Mouse (Mus musculus) adrenal gland, postnatal 25 days (tissue): ENCODE results near the gene Dock3. TPM values are rescaled to one million over a fixed set of nuclear protein-coding genes. Genes with fewer than 3 reads are reported as not detected.
A peak's percentile ranks its signal among the peaks of the same experiment; 100 is the strongest.

ENCODE experiments used
- DNase-seq: peaks from one replicate; pipeline ENCODE4 v3.0.0; 2021; ENCODE audit warnings: mixed read lengths
- microRNA-seq, 2 experiments: library from miRNA; unstranded; fragments of <30 nt; microRNA quantifications; one replicate each; pipeline ENCODE4 v1.2.0; 2021
- total RNA-seq: library from RNA; stranded (reverse); gene quantifications from 2 replicates; pipeline ENCODE4 v1.2.3, GENCODE M21; 2021

The Dock3 gene
- total RNA-seq, 1 experiment from 2014 or later: 4.9 TPM

- peak; percentile 98 for DNase-seq
These were observed 344.6 kb downstream of the Dock3 start, which contains the start of gene Rbm15b for GRCm38 (mm10) chr9:106886828-106887702. Gene Rbm15b, minus strand, starts transcription at chr9:106887428.

GRCm38 (mm10) chr9:106885901-106886731 is 345.6 kb downstream of the Dock3 start:
- DNase-seq: peak; percentile 59

- peak; percentile 7 for DNase-seq
These were observed 346.5 kb downstream of the Dock3 start for GRCm38 (mm10) chr9:106884996-106885900.

DNA sequence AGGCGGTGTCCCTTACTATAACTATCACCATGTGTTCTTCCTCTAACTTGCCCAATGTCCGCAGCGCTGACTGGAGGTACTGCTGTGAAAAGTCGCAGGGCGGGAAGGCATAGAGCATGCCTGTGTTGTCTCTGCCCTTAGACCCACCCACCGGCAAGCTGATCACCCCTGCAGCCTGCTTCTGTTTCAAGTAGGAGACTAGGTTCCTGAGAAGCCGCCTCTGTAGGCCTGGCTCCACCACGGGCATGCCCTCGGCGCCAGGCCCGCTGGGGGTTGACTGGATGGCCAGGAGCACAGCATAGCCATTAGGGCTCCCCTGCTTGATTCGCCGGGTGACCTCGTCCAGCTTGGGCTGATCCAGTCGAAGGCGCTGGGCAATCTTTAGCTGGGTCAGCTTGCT is 347.4 kb downstream of the Dock3 start:
- peak; percentile 19 for DNase-seq

GRCm38 (mm10) chr9:106883085-106883484 is 348.6 kb downstream of the Dock3 start:
- DNase-seq: no peak

DNA sequence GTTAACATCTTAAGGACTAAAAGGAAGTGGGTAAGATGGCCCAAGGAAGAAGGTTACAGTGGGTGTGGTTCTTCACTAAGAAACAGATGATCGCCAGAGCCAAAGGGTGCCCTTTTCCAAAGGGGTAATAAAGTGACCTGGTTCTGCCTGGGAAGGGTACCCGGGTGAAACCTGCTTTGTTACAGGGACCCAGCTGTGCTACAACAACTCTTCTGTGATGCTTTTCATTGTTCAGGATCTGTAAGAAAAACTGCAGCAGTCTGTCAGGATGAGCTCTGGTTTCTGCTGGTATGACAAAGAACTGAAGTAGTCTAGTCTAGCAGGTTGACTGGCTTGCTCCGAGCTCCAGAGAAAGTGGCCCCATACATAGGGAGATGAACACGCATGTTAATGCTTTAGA is 349.5 kb downstream of the Dock3 start:
- DNase-seq: no peak

DNA sequence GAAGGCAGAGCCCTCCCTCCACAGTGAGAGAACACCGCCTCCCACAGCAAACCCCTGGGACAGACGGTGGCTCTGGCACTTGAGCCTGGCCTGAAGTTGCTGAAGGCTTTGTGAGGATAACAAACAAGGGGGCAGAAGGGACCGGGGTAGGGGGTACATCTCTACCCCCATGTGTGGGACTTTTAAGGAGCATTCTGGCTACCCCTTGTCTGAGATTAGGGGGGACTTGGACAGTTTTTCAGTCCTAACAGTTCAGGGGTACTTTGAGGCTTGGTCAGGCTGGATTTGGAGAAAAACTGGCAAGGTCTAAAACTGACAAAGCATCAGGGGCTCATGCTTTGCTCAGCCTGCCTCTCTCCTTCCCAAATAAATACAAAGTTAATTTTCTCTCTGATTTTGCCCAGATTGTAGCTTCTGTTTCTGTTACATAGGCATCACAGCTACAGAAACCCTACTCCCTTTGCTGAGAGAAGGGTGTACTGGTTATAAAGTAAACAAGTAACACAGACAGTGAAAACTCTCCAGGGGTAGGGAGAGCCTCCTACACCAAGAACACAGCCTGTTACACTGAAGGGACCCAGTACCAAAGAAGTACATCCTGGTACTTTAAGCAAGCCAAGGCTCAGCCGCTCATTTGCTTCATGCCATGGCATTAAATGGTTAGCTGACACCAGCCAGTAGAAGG is 350.5 kb downstream of the Dock3 start:
- no peak for DNase-seq

- DNase-seq: no peak
These were observed 352.2 kb downstream of the Dock3 start for GRCm38 (mm10) chr9:106879471-106879870.

- DNase-seq: no peak
These were observed 355.0 kb downstream of the Dock3 start for GRCm38 (mm10) chr9:106876666-106877065.

DNA sequence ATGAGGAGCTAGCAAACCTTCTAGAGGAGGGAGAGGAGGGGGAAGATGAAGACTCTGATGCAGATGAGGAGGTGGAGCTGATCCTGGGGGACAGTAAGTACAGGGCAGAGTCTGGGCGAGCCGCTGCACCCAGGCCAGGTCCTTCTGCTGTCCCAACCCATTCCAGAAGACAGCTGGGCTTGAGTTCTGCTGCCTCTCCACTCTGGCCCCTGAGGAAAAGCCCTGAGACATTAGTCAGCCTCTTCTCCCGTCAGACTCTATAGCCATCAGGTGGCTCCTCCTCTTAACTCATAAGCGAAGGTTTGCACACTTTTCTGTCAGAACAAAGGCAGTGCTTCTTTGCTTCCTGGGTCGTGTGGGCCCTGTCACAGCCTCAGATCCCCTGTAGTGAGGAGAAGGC is 357.5 kb downstream of the Dock3 start:
- DNase-seq: no peak

- no peak for DNase-seq
These were observed 373.7 kb downstream of the Dock3 start for GRCm38 (mm10) chr9:106858036-106858435.

DNA sequence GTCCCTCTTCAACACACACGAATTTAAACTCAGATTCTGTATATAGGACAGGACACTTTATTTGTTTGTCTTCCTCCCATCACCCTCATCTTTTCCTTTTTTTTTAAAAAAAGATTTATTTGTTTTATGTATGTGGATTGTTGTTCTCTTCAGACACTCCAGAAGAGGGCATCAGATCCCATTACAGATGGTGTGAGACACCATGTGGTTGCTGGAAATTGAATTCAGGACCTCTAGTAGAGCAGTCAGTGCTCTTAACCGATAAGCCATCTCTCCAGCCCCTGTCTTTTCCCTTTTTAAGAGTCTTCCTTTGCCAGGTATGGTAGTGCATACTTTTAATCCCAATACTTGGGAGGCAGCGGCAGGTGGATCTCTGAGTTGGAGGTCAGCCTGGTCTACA is 375.0 kb downstream of the Dock3 start:
- DNase-seq: no peak

Small RNAs within 50 kb of the gene (microRNA-seq; reads per million reads assigned to microRNA genes)
- gene Gm22238: 0 reads per million in 2 experiments

Other genes starting within 250 kb of the Dock3 start
- 56.8 and 57.8 TPM in 2 replicates for gene Mapkapk3, start 58.0 kb upstream of the Dock3 start, total RNA-seq
- gene Cish, start 64.1 kb upstream of the Dock3 start, total RNA-seq: 8.1 and 14.9 TPM in 2 replicates
- gene Hemk1, start 106.4 kb upstream of the Dock3 start, total RNA-seq: 21.9 and 23.0 TPM in 2 replicates
- gene 6430571L13Rik, start 108.7 kb upstream of the Dock3 start, total RNA-seq: 1.4 and 1.5 TPM in 2 replicates
- gene Cacna2d2, start 167.7 kb upstream of the Dock3 start, total RNA-seq: 5.6 and 6.9 TPM in 2 replicates